Mouse (Mus musculus): ENCODE data around the gene Lcn6. TPM values are rescaled to one million over a fixed set of nuclear protein-coding genes. Genes with fewer than 3 reads are reported as not detected.

Gene Lcn6
- polyA plus RNA-seq (2015; fragmentation: Nextera tagmentation; extraction: Ambion mirVana): 0.48 TPM in 1 of 2 replicates, not detected in the other

GRCm38 (mm10) chr2:25676486-25676885 is at the start of gene Lcn6:
Gene Lcn6, plus strand, starts transcription at chr2:25676786.

GRCm38 (mm10) chr2:25627811-25628210 is 48.8 kb upstream of the Lcn6 start, which contains the start of gene Fcna:
Gene Fcna, minus strand, starts transcription at chr2:25628030.

GRCm38 (mm10) chr2:25652902-25653301 is 23.7 kb upstream of the Lcn6 start, which contains the start of gene Lcn8:
Gene Lcn8, plus strand, starts transcription at chr2:25653120.

GRCm38 (mm10) chr2:25657652-25658051 is 18.9 kb upstream of the Lcn6 start, which contains the start of gene Lcn5:
Gene Lcn5, plus strand, starts transcription at chr2:25657952.

GRCm38 (mm10) chr2:25682426-25682825 is 5.8 kb downstream of the Lcn6 start, which contains the start of gene Lcn10:
Gene Lcn10, plus strand, starts transcription at chr2:25682726.

GRCm38 (mm10) chr2:25699743-25700142 is 23.2 kb downstream of the Lcn6 start, which contains the start of gene Obp2a:
Gene Obp2a, plus strand, starts transcription at chr2:25700043.

GRCm38 (mm10) chr2:25706643-25707481 is 30.3 kb downstream of the Lcn6 start, which contains the start of gene Bmyc:
Gene Bmyc, plus strand, starts transcription at chr2:25706739.

Other genes starting within 250 kb of the Lcn6 start
- 4.9 and 6.6 TPM in 2 replicates for gene Abca2, start 248.1 kb upstream of the Lcn6 start, polyA plus RNA-seq (2015; fragmentation: Nextera tagmentation; extraction: Ambion mirVana)
- 6.1 and 6.2 TPM in 2 replicates for gene Clic3, start 219.9 kb upstream of the Lcn6 start, polyA plus RNA-seq (2015; fragmentation: Nextera tagmentation; extraction: Ambion mirVana)
- 53.8 and 58.8 TPM in 2 replicates for gene Paxx, start 215.7 kb upstream of the Lcn6 start, polyA plus RNA-seq (2015; fragmentation: Nextera tagmentation; extraction: Ambion mirVana)
- gene Ptgds, start 206.7 kb upstream of the Lcn6 start, polyA plus RNA-seq (2015; fragmentation: Nextera tagmentation; extraction: Ambion mirVana): 8.3 and 9.6 TPM in 2 replicates
- gene Lcn12, start 182.9 kb upstream of the Lcn6 start, polyA plus RNA-seq (2015; fragmentation: Nextera tagmentation; extraction: Ambion mirVana): not detected in 2 replicates
- gene Fbxw5, start 176.0 kb upstream of the Lcn6 start, polyA plus RNA-seq (2015; fragmentation: Nextera tagmentation; extraction: Ambion mirVana): 52.9 and 75.8 TPM in 2 replicates
- 6.4 and 7.1 TPM in 2 replicates for gene C8g, start 175.1 kb upstream of the Lcn6 start, polyA plus RNA-seq (2015; fragmentation: Nextera tagmentation; extraction: Ambion mirVana)
- gene Traf2, start 129.8 kb upstream of the Lcn6 start, polyA plus RNA-seq (2015; fragmentation: Nextera tagmentation; extraction: Ambion mirVana): 15.4 and 20.6 TPM in 2 replicates
- 273 and 345 TPM in 2 replicates for gene Edf1, start 118.9 kb upstream of the Lcn6 start, polyA plus RNA-seq (2015; fragmentation: Nextera tagmentation; extraction: Ambion mirVana)
- 1.3 and 2.6 TPM in 2 replicates for gene Mamdc4, start 101.9 kb upstream of the Lcn6 start, polyA plus RNA-seq (2015; fragmentation: Nextera tagmentation; extraction: Ambion mirVana)
- 140 and 158 TPM in 2 replicates for gene Phpt1, start 101.6 kb upstream of the Lcn6 start, polyA plus RNA-seq (2015; fragmentation: Nextera tagmentation; extraction: Ambion mirVana)
- 1.3 and 2.1 TPM in 2 replicates for gene Ajm1, start 95.0 kb upstream of the Lcn6 start, polyA plus RNA-seq (2015; fragmentation: Nextera tagmentation; extraction: Ambion mirVana)
- 42.6 and 68.2 TPM in 2 replicates for gene Rabl6, start 68.3 kb upstream of the Lcn6 start, polyA plus RNA-seq (2015; fragmentation: Nextera tagmentation; extraction: Ambion mirVana)
- 0.50 and 0.87 TPM in 2 replicates for gene Ccdc183, start 59.1 kb upstream of the Lcn6 start, polyA plus RNA-seq (2015; fragmentation: Nextera tagmentation; extraction: Ambion mirVana)
- gene Tmem141, start 54.8 kb upstream of the Lcn6 start, polyA plus RNA-seq (2015; fragmentation: Nextera tagmentation; extraction: Ambion mirVana): 124 and 149 TPM in 2 replicates
- 55.5 and 82.4 TPM in 2 replicates for gene Fcna, start 48.8 kb upstream of the Lcn6 start, polyA plus RNA-seq (2015; fragmentation: Nextera tagmentation; extraction: Ambion mirVana)
- not detected in 2 replicates for gene Lcn8, start 23.7 kb upstream of the Lcn6 start, polyA plus RNA-seq (2015; fragmentation: Nextera tagmentation; extraction: Ambion mirVana)
- 0.21 and 0.44 TPM in 2 replicates for gene Lcn5, start 18.8 kb upstream of the Lcn6 start, polyA plus RNA-seq (2015; fragmentation: Nextera tagmentation; extraction: Ambion mirVana)
- gene Lcn10, start 5.9 kb downstream of the Lcn6 start, polyA plus RNA-seq (2015; fragmentation: Nextera tagmentation; extraction: Ambion mirVana): not detected in 2 replicates
- 3.7 and 14.1 TPM in 2 replicates for gene Obp2a, start 23.3 kb downstream of the Lcn6 start, polyA plus RNA-seq (2015; fragmentation: Nextera tagmentation; extraction: Ambion mirVana)
- gene Bmyc, start 30.0 kb downstream of the Lcn6 start, polyA plus RNA-seq (2015; fragmentation: Nextera tagmentation; extraction: Ambion mirVana): 110 and 186 TPM in 2 replicates
- gene Obp2b, start 60.2 kb downstream of the Lcn6 start, polyA plus RNA-seq (2015; fragmentation: Nextera tagmentation; extraction: Ambion mirVana): not detected in 2 replicates
- not detected in 2 replicates for gene Lcn3, start 88.8 kb downstream of the Lcn6 start, polyA plus RNA-seq (2015; fragmentation: Nextera tagmentation; extraction: Ambion mirVana)
- not detected in 2 replicates for gene Lcn11, start 100.2 kb downstream of the Lcn6 start, polyA plus RNA-seq (2015; fragmentation: Nextera tagmentation; extraction: Ambion mirVana)
- gene Gm13539, start 105.5 kb downstream of the Lcn6 start, polyA plus RNA-seq (2015; fragmentation: Nextera tagmentation; extraction: Ambion mirVana): not detected in 2 replicates
- not detected in 2 replicates for gene Glt6d1, start 139.1 kb downstream of the Lcn6 start, polyA plus RNA-seq (2015; fragmentation: Nextera tagmentation; extraction: Ambion mirVana)
- not detected in 2 replicates for gene Lcn9, start 146.4 kb downstream of the Lcn6 start, polyA plus RNA-seq (2015; fragmentation: Nextera tagmentation; extraction: Ambion mirVana)
- gene Sohlh1, start 170.5 kb downstream of the Lcn6 start, polyA plus RNA-seq (2015; fragmentation: Nextera tagmentation; extraction: Ambion mirVana): 0.09 TPM in 1 of 2 replicates, not detected in the other
- gene Kcnt1, start 186.9 kb downstream of the Lcn6 start, polyA plus RNA-seq (2015; fragmentation: Nextera tagmentation; extraction: Ambion mirVana): 3.0 and 3.6 TPM in 2 replicates